Comparison of ENCODE assay signal across 8 mouse cellular contexts in genomic region chr4:155172909-155173821, GRCm38 (mm10). TPM values are rescaled to one million over a fixed set of nuclear protein-coding genes. Genes with fewer than 3 reads are reported as not detected.
DNase-seq lines count a peak whose midpoint lies in the region; ATAC-seq lines count a peak whose summit lies in the region.

No protein-coding gene starts in this region.

- peak; percentile 86 for ATAC-seq in hindbrain, embryonic 13.5 days (ENCODE audit: low FRiP score)

- H3K9ac ChIP-seq in hindbrain, embryonic 13.5 days: peak overlapping the region; percentile 56

- 4% methylated on average over 21 of the region's 21 CpGs for WGBS in hindbrain, embryonic 13.5 days

- H3K27me3 ChIP-seq in hindbrain, embryonic 13.5 days: no peaks in the 10 kb centered on the region

- no peaks in the 10 kb centered on the region for H3K9me3 ChIP-seq in hindbrain, embryonic 13.5 days

- peak; percentile 99 for DNase-seq in Muller cell, postnatal 12 days (ENCODE audit: inconsistent ontology term)
- DNase-seq in cerebellum, adult 9-11 months: peak; percentile 74
- peak; percentile 46 to 71 for DNase-seq in frontal cortex, postnatal 14 days (ENCODE audit: low spot score in 2 of 2)
- DNase-seq in layer of hippocampus, postnatal 14 days (ENCODE audit: low spot score in 2 of 2): peak; percentile 62 to 76
- DNase-seq in lung, postnatal 14 days: peak; percentile 97
- peak; percentile 83 to 88 for DNase-seq in right cerebral cortex, postnatal 10 days (ENCODE audit: low spot score in 2 of 2)
- DNase-seq in natural killer cell, adult 2 months (ENCODE audit: low spot score in 2 of 2): no peak

- no peak overlapping the region for H3K4me3 ChIP-seq in hindbrain, embryonic 13.5 days

- H3K27ac ChIP-seq in hindbrain, embryonic 13.5 days: peak overlapping the region; percentile 91

- peaks cover 79% of the 10 kb centered on the region for H3K4me1 ChIP-seq in hindbrain, embryonic 13.5 days (replicated peaks)

- H3K36me3 ChIP-seq in hindbrain, embryonic 13.5 days: no peaks in the 10 kb centered on the region

- H3K4me2 ChIP-seq in hindbrain, embryonic 13.5 days: peak overlapping the region; percentile 35

RNA-seq across cellular contexts. Expression of gene Ski, which starts 49.2 kb away (rescaled TPM):
- polyA plus RNA-seq in hindbrain, embryonic 13.5 days (2015; fragmentation: Nextera tagmentation; extraction: Ambion mirVana): 10.3 and 10.4 TPM in 2 replicates
- total RNA-seq in layer of hippocampus, postnatal 14 days (2021): 100 to 1,000 TPM; 115 to 117 TPM

Comparison
In these comparisons a context has a peak if more than half of its experiments do, and no peak if none do; other contexts are left out.
1. DNase-seq: peak in Muller cell, postnatal 12 days (single experiment), cerebellum, adult 9-11 months (single experiment), frontal cortex, postnatal 14 days (2 of 2), layer of hippocampus, postnatal 14 days (2 of 2), lung, postnatal 14 days (single experiment) and right cerebral cortex, postnatal 10 days (2 of 2); none in natural killer cell, adult 2 months (0 of 2).